Mouse (Mus musculus): Measurements from ENCODE around the gene Rangrf. TPM values are rescaled to one million over a fixed set of nuclear protein-coding genes. Genes with fewer than 3 reads are reported as not detected.
A peak's percentile ranks its signal among the peaks of the same experiment; 100 is the strongest.

Rangrf gene
- total and polyA plus RNA-seq, 3 experiments: 159 to 207 TPM; not detected in 1

DNA sequence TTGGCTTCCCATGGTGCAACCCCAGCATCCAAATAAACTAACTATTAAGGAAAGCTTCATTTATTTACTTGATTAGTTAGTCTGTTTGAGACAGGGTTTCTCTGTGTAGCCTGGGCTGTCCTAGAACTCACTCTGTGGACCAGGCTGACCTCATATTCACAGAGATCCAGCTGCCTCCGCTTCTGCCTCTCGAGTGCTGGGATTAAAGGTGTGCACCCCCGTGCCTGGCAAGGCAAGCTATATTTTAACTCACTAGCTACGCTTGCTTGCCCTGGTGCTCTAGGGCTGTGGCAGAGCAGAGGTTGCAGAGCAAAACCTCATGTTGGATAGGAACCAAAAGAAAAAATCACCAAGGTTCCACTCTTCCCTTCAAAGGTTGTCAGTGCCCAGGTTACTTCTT, 34.5 kb downstream of the Rangrf start:
- H3K4me3 ChIP-seq (ENCODE audit: control insufficient read depth in 1 of 2, insufficient read depth in 1 of 2, low read depth in 2 of 2, low read length in 2 of 2): peak overlapping the region in 1 of 2 experiments; percentile 80; a peak in 2 of 4 replicates
- peaks cover 0 to 11% of the 10 kb centered on the region in 2 experiments; a peak in 1 of 4 replicates for H3K4me1 ChIP-seq (ENCODE audit: control insufficient read depth in 1 of 2, insufficient read depth in 2 of 2, low read length in 2 of 2)
- H3K79me2 ChIP-seq (ENCODE audit: control insufficient read depth, insufficient read depth, low read length, poor library complexity): no peaks in the 10 kb centered on the region
- TF ChIP-seq ELF1 (IDR thresholded peaks at IDR 0.05; ENCODE audit: low read depth, low read length): no peak
- TF ChIP-seq TBP (IDR thresholded peaks at IDR 0.05; ENCODE audit: low read depth, low read length): 0 out of 2 replicates have a peak, but pooled peaks have one; percentile 21
- TF ChIP-seq MAFK (IDR thresholded peaks at IDR 0.05; ENCODE audit: borderline replicate concordance, low read depth, low read length): no peak
- DNase-seq (ENCODE audit: low read depth, low spot score): no peak
- peak overlapping the region; percentile 59; the same call in 1 of the 2 replicates for H3K9ac ChIP-seq (ENCODE audit: control insufficient read depth, low read depth, low read length, poor library complexity, severe bottlenecking)
- no peaks in the 10 kb centered on the region for H3K9me3 ChIP-seq (replicated peaks; ENCODE audit: insufficient read depth, low read length)
- H3K36me3 ChIP-seq (ENCODE audit: control insufficient read depth in 1 of 2, insufficient read depth in 2 of 2, low read length in 2 of 2): peaks cover 0 to 9% of the 10 kb centered on the region in 2 experiments; a peak in 1 of 4 replicates
- H3K27me3 ChIP-seq (ENCODE audit: control insufficient read depth in 1 of 2, insufficient read depth in 2 of 2, low read length in 2 of 2): no peaks in the 10 kb centered on the region; a peak in 1 of 4 replicates
- H3K27ac ChIP-seq (ENCODE audit: control insufficient read depth, low read depth, low read length): no peak overlapping the region

DNA sequence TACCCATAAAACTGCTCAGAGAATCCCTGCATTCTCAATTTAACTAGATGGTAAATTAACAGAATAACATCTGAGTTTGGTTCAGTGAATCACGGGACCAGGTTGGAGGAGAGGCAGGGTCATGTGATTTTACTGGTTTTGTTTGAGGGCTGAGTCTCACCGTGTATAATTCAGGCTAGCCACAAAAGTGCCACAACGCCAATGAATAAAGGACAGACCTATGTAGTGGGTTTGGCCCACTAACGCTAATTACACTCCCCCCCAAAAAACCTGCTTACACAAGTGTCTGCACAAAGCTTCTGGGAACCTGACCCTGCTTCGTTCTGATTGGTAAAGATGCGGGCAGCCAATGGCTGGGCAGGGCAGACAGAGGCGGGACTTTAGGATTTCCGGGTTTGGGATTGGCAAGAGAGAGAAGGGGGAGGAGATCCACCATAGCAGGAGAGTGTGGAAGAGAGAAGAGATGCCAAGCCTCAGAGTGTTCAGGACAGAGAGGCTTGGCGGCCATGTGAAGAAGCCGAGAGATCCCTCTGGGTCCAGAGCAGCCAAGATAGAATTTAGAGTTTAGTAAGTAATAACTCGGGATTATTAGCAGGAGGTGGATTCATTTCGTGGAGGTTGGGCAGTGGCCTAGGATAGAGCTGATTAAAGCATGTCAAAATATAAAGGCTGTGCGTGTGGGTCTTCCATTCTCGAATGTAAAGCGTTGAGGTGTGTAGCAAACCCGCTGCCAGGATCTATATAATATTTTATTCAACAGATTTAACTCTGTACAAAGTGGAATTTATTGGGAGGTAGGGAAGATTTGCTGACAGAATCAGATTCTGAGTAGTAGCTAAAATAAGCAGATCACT, 35.3 kb downstream of the Rangrf start:
- peak; percentile 97 for DNase-seq (ENCODE audit: low read depth, low spot score)
- Histone ChIP-seq H3K9me3 (replicated peaks; ENCODE audit: insufficient read depth, low read length) (no peaks in the 10 kb centered on the region), H3K79me2 (ENCODE audit: control insufficient read depth, insufficient read depth, low read length, poor library complexity) (no peaks in the 10 kb centered on the region), H3K27me3 (ENCODE audit: control insufficient read depth in 1 of 2, insufficient read depth in 2 of 2, low read length in 2 of 2) (no peaks in the 10 kb centered on the region; a peak in 1 of 4 replicates), H3K4me3 (ENCODE audit: control insufficient read depth in 1 of 2, insufficient read depth in 1 of 2, low read depth in 2 of 2, low read length in 2 of 2) (peak overlapping the region; percentile 52 to 80), H3K9ac (ENCODE audit: control insufficient read depth, low read depth, low read length, poor library complexity, severe bottlenecking) (peak overlapping the region; percentile 59), H3K27ac (ENCODE audit: control insufficient read depth, low read depth, low read length) (peak overlapping the region; percentile 32; the same call in 1 of the 2 replicates), H3K4me1 (ENCODE audit: control insufficient read depth in 1 of 2, insufficient read depth in 2 of 2, low read length in 2 of 2) (peaks cover 0 to 11% of the 10 kb centered on the region in 2 experiments; a peak in 1 of 4 replicates), H3K36me3 (ENCODE audit: control insufficient read depth in 1 of 2, insufficient read depth in 2 of 2, low read length in 2 of 2) (peaks cover 0 to 9% of the 10 kb centered on the region in 2 experiments; a peak in 1 of 4 replicates)
- peak; percentile 46; the same call in 1 of the 2 replicates for TF ChIP-seq ZNF384 (IDR thresholded peaks at IDR 0.05; ENCODE audit: low read depth, low read length)
- peak; percentile 59; the same call in 1 of the 2 replicates for TF ChIP-seq ZMIZ1 (IDR thresholded peaks at IDR 0.05; ENCODE audit: low read depth, low read length)
- TF ChIP-seq KAT2A (conservative IDR thresholded peaks at IDR 0.05; ENCODE audit: low read depth, low read length): no peak
- no peak for TF ChIP-seq CHD2 (IDR thresholded peaks at IDR 0.05; ENCODE audit: low read length)
- no peak for TF ChIP-seq MEF2A (IDR thresholded peaks at IDR 0.05; ENCODE audit: extremely low read depth, insufficient replicate concordance, low read depth, low read length, poor library complexity, severe bottlenecking)
- no peak for TF ChIP-seq TAL1 (IDR thresholded peaks at IDR 0.05; ENCODE audit: low read length)
- TF ChIP-seq MYB (IDR thresholded peaks at IDR 0.05; ENCODE audit: low read depth, low read length): no peak
- no peak for TF ChIP-seq UBTF (IDR thresholded peaks at IDR 0.05; ENCODE audit: borderline replicate concordance, insufficient read depth, low read depth, low read length)
- peak in 1 of 2 experiments; percentile 68; a peak in 1 of 4 replicates for TF ChIP-seq USF2 (IDR thresholded peaks at IDR 0.05; ENCODE audit: borderline replicate concordance in 1 of 2, insufficient read depth in 1 of 2, low read depth in 1 of 2, low read length in 2 of 2)
- 0 out of 2 replicates have a peak, but pooled peaks have one; percentile 2 for TF ChIP-seq GATA1 (IDR thresholded peaks at IDR 0.05; ENCODE audit: low read depth, low read length)
- TF ChIP-seq HCFC1 (IDR thresholded peaks at IDR 0.05; ENCODE audit: low read depth, low read length): peak; percentile 71
- TF ChIP-seq NELFE (IDR thresholded peaks at IDR 0.05; ENCODE audit: low read depth, low read length): peak; percentile 78
- no peak for TF ChIP-seq ZC3H11A (IDR thresholded peaks at IDR 0.05; ENCODE audit: low read depth, low read length)
- TF ChIP-seq SIN3A (IDR thresholded peaks at IDR 0.05; ENCODE audit: low read length): peak; percentile 80
- TF ChIP-seq ELF1 (IDR thresholded peaks at IDR 0.05; ENCODE audit: low read depth, low read length): peak; percentile 95
- peak; percentile 74 for TF ChIP-seq TBP (IDR thresholded peaks at IDR 0.05; ENCODE audit: low read depth, low read length)
- no peak for TF ChIP-seq ZKSCAN1 (IDR thresholded peaks at IDR 0.05; ENCODE audit: low read depth, low read length)
- peak; percentile 90 for TF ChIP-seq USF1 (IDR thresholded peaks at IDR 0.05; ENCODE audit: low read depth, low read length)
- TF ChIP-seq JUND (IDR thresholded peaks at IDR 0.05; ENCODE audit: low read depth, low read length): no peak
- TF ChIP-seq SMC3 (IDR thresholded peaks at IDR 0.05; ENCODE audit: low read depth, low read length): no peak
- TF ChIP-seq RAD21 (IDR thresholded peaks at IDR 0.05; ENCODE audit: low read depth, low read length): no peak
- peak; percentile 67 for TF ChIP-seq MXI1 (IDR thresholded peaks at IDR 0.05; ENCODE audit: low read depth, low read length)
- TF ChIP-seq MYC (IDR thresholded peaks at IDR 0.05; ENCODE audit: low read depth, low read length): 0 out of 2 replicates have a peak, but pooled peaks have one; percentile 4
- TF ChIP-seq EP300 (IDR thresholded peaks at IDR 0.05; ENCODE audit: low read depth in 1 of 2, low read length in 2 of 2): no peak
- TF ChIP-seq POLR2AphosphoS5 (IDR thresholded peaks at IDR 0.05; ENCODE audit: borderline replicate concordance, low read depth, low read length): no peak
- TF ChIP-seq POLR2A (IDR thresholded peaks at IDR 0.05; ENCODE audit: control insufficient read depth in 1 of 2, insufficient read depth in 1 of 2, low read depth in 1 of 2, low read length in 2 of 2, poor library complexity in 1 of 2): peak; percentile 62 to 91; a peak in 3 of 4 replicates
- TF ChIP-seq POLR2AphosphoS2 (IDR thresholded peaks at IDR 0.05; ENCODE audit: low read length): peak; percentile 80
